Mouse (Mus musculus) ES-Bruce4 (cell line): Measurements from ENCODE around the gene Gm44965. TPM values are rescaled to one million over a fixed set of nuclear protein-coding genes. Genes with fewer than 3 reads are reported as not detected.
A peak's percentile ranks its signal among the peaks of the same experiment; 100 is the strongest.

Experiments used
- H3K27ac ChIP-seq: 2 replicates; pipeline ENCODE4 v1.5.1; 2012; ENCODE audit warnings: low read length, inconsistent platforms; ENCODE audit not compliant: insufficient read depth
- H3K27me3 ChIP-seq: 2 replicates; pipeline ENCODE4 v1.6.1; 2012; ENCODE audit warnings: mild to moderate bottlenecking, low read length, inconsistent platforms; ENCODE audit not compliant: control insufficient read depth, poor library complexity, insufficient read depth, severe bottlenecking
- H3K36me3 ChIP-seq: 2 replicates; pipeline ENCODE4 v1.6.1; 2012; ENCODE audit warnings: inconsistent platforms, mild to moderate bottlenecking, low read length, moderate library complexity; ENCODE audit not compliant: control insufficient read depth, poor library complexity, insufficient read depth, severe bottlenecking
- H3K4me1 ChIP-seq: one replicate; pipeline ENCODE4 v1.8.1; 2011; ENCODE audit warnings: low read length; ENCODE audit not compliant: control insufficient read depth, insufficient read depth
- H3K4me3 ChIP-seq: 2 replicates; pipeline ENCODE4 v1.5.1; 2011; ENCODE audit warnings: low read depth, mild to moderate bottlenecking, low read length
- H3K9ac ChIP-seq: 2 replicates; pipeline ENCODE4 v1.6.1; 2012; ENCODE audit warnings: low read depth, mild to moderate bottlenecking, inconsistent platforms; ENCODE audit not compliant: poor library complexity, severe bottlenecking
- H3K9me3 ChIP-seq: replicated peaks from 2 replicates; pipeline ENCODE4 v1.6.1; 2012; ENCODE audit warnings: mild to moderate bottlenecking, low read length, inconsistent platforms; ENCODE audit not compliant: control insufficient read depth, poor library complexity, insufficient read depth, severe bottlenecking
- CTCF ChIP-seq: IDR thresholded peaks from one replicate; pipeline ENCODE4 v1.8.1; 2011; ENCODE audit warnings: low read depth, low read length
- EP300 ChIP-seq: IDR thresholded peaks from 2 replicates; pipeline ENCODE4 v1.6.1; 2011; ENCODE audit warnings: low read depth, low read length; ENCODE audit not compliant: insufficient read depth
- POLR2A ChIP-seq: IDR thresholded peaks from one replicate; pipeline ENCODE4 v1.8.1; 2011; ENCODE audit warnings: low read length; ENCODE audit not compliant: insufficient read depth
- polyA plus RNA-seq: library from polyadenylated mRNA; stranded (reverse); fragments of >200 nt; gene quantifications from 2 replicates; pipeline ENCODE4 v1.2.4, GENCODE M21; 2011; ENCODE audit warnings: low read depth; ENCODE audit not compliant: missing spikeins, insufficient read depth, insufficient read length

Gm44965 gene
- not detected in 2 replicates for polyA plus RNA-seq

GRCm38 (mm10) chr6:48593158-48594042 is at the start of gene Gm44965, which contains the start of gene Repin1:
Gm44965 (plus strand) TSS chr6:48593941.
Repin1 (plus strand) TSS chr6:48593883.
- Histone ChIP-seq H3K4me3 (peak within 1 kb of the TSS; percentile 89), H3K4me1 (no peaks in the 10 kb centered on the region), H3K9me3 (no peaks in the 10 kb centered on the region), H3K27me3 (no peaks in the 10 kb centered on the region), H3K9ac (peak within 1 kb of the TSS; percentile 80), H3K36me3 (no peaks in the 10 kb centered on the region), H3K27ac (no peak within 1 kb of the TSS)
- TF ChIP-seq CTCF, result no peak
- TF ChIP-seq POLR2A, result no peak
- TF ChIP-seq EP300, result no peak

- Histone ChIP-seq H3K4me1 (peaks cover 3% of the 10 kb centered on the region), H3K27me3 (no peaks in the 10 kb centered on the region), H3K4me3 (no peak overlapping the region), H3K9ac (no peak overlapping the region), H3K27ac (no peak overlapping the region), H3K36me3 (no peaks in the 10 kb centered on the region), H3K9me3 (no peaks in the 10 kb centered on the region)
- TF ChIP-seq EP300 (no peak), CTCF (no peak), POLR2A (no peak)
Measured at GRCm38 (mm10) chr6:48545251-48545650, 48.5 kb upstream of the Gm44965 start.

DNA sequence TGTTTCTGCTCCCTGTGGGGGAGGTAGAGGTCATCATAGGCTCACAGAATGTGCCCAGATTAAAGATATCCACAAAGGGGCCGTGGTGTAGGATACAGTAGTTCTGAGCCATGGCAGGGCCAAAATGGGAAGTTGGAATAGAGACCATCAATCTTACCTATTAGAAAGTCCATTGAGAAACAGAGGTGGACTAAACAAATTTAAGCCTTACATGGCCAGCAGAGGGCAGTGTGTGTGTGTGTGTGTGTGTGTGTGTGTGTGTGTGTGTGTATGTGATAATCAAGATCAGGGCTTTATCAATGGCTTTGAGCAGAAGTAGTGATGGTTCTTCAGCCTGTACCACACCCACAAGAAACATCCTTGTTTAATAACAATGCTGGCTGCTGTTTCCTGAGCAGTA is 47.5 kb upstream of the Gm44965 start:
- no peaks in the 10 kb centered on the region for H3K9me3 ChIP-seq
- no peaks in the 10 kb centered on the region for H3K27me3 ChIP-seq
- TF ChIP-seq CTCF (peak; percentile 4), POLR2A (no peak), EP300 (no peak)

GRCm38 (mm10) chr6:48546858-48547257 is 46.9 kb upstream of the Gm44965 start:
- no peak overlapping the region for H3K4me3 ChIP-seq
- no peaks in the 10 kb centered on the region for H3K9me3 ChIP-seq
- no peaks in the 10 kb centered on the region for H3K27me3 ChIP-seq
- TF ChIP-seq CTCF (no peak), EP300 (no peak), POLR2A (no peak)
- no peak overlapping the region for H3K9ac ChIP-seq
- no peak overlapping the region for H3K27ac ChIP-seq
- peaks cover 3% of the 10 kb centered on the region for H3K4me1 ChIP-seq
- no peaks in the 10 kb centered on the region for H3K36me3 ChIP-seq

More for the DNA sequence above, 47.5 kb upstream of the Gm44965 start:
- H3K4me3 ChIP-seq, result no peak overlapping the region
- no peak overlapping the region for H3K9ac ChIP-seq
- no peaks in the 10 kb centered on the region for H3K36me3 ChIP-seq
- no peak overlapping the region for H3K27ac ChIP-seq
- H3K4me1 ChIP-seq, result peaks cover 3% of the 10 kb centered on the region

DNA sequence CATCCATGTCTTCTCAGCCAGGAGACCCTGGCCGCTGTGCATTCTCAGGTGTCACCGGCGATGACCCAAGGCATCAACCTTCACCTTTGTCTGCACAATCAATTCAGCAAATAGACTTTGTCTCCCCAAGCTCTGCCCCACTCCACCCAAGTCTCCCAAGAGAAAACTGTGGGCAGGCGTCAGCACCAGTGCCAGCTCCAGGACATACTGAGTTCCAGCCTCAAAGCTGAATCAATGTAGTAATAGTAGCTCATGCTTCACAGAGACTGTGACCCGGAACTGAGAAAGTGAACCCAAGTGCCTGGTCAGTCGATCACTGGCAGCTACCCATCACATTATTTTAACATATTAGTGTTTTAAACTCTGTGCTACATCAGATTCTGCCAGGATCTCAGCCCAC is 45.4 kb upstream of the Gm44965 start:
- Histone ChIP-seq H3K4me1 (peaks cover 3% of the 10 kb centered on the region), H3K9ac (no peak overlapping the region), H3K36me3 (no peaks in the 10 kb centered on the region), H3K4me3 (no peak overlapping the region), H3K27me3 (no peaks in the 10 kb centered on the region), H3K27ac (no peak overlapping the region), H3K9me3 (no peaks in the 10 kb centered on the region)
- TF ChIP-seq EP300 (no peak), POLR2A (no peak), CTCF (no peak)

GRCm38 (mm10) chr6:48552918-48553317 is 40.8 kb upstream of the Gm44965 start:
- Histone ChIP-seq H3K9ac (no peak overlapping the region), H3K4me3 (no peak overlapping the region), H3K27me3 (no peaks in the 10 kb centered on the region), H3K36me3 (no peaks in the 10 kb centered on the region), H3K27ac (no peak overlapping the region), H3K4me1 (no peaks in the 10 kb centered on the region), H3K9me3 (no peaks in the 10 kb centered on the region)
- TF ChIP-seq CTCF, result no peak
- no peak for TF ChIP-seq POLR2A
- TF ChIP-seq EP300, result no peak
